Mouse (Mus musculus) cortical plate, adult 2 months (tissue): Measurements from ENCODE around the gene Clec11a. TPM values are rescaled to one million over a fixed set of nuclear protein-coding genes. Genes with fewer than 3 reads are reported as not detected.

Source experiments
- H3K27ac ChIP-seq: fragments of 200-500 bp; 2 replicates; pipeline ENCODE4 v1.5.1; 2012; ENCODE audit warnings: low read length, control low read depth, inconsistent platforms; ENCODE audit not compliant: insufficient read depth
- H3K4me1 ChIP-seq: fragments of 200-500 bp; 2 replicates; pipeline ENCODE4 v1.6.1; 2011; ENCODE audit warnings: low read length; ENCODE audit not compliant: control insufficient read depth, insufficient read depth
- H3K4me3 ChIP-seq: fragments of 200-500 bp; 2 replicates; pipeline ENCODE4 v1.5.1; 2011; ENCODE audit warnings: mild to moderate bottlenecking, low read length, control low read depth; ENCODE audit not compliant: insufficient read depth
- CTCF ChIP-seq: fragments of 200-500 bp; IDR thresholded peaks from 2 replicates; pipeline ENCODE4 v1.5.1; 2011; ENCODE audit warnings: mild to moderate bottlenecking, control low read depth, low read length; ENCODE audit not compliant: insufficient read depth; ENCODE audit errors: extremely low read depth
- POLR2A ChIP-seq: fragments of 200-500 bp; IDR thresholded peaks from 2 replicates; pipeline ENCODE4 v1.6.1; 2011; ENCODE audit warnings: mild to moderate bottlenecking, low read length, control low read depth; ENCODE audit not compliant: insufficient read depth; ENCODE audit errors: extremely low read depth
- polyA plus RNA-seq: library from polyadenylated mRNA; depleted of rRNA; stranded (reverse); fragments of >200 nt; gene quantifications from 2 replicates; pipeline ENCODE4 v1.2.3, GENCODE M21; 2012; rRNA removed

Clec11a gene
- polyA plus RNA-seq, 1 experiment = 5.4 TPM

GRCm38 (mm10) chr7:44268117-44268516 is 38.6 kb downstream of the Clec11a start:
- H3K27ac ChIP-seq = no peak overlapping the region
- no peak for TF ChIP-seq CTCF
- H3K4me3 ChIP-seq = no peak overlapping the region
- H3K4me1 ChIP-seq = no peaks in the 10 kb centered on the region

GRCm38 (mm10) chr7:44262791-44263643 is 43.7 kb downstream of the Clec11a start:
- no peak overlapping the region for H3K27ac ChIP-seq
- peak; percentile 97 for TF ChIP-seq CTCF
- no peak for TF ChIP-seq POLR2A
- peak overlapping the region; percentile 20 for H3K4me3 ChIP-seq
- no peaks in the 10 kb centered on the region for H3K4me1 ChIP-seq

GRCm38 (mm10) chr7:44261147-44261546 is 45.6 kb downstream of the Clec11a start, which contains the start of gene Gm15517:
Gene Gm15517, plus strand, starts transcription at chr7:44261447.
- no peaks in the 10 kb centered on the region for H3K4me1 ChIP-seq
- H3K4me3 ChIP-seq = no peak within 1 kb of the TSS
- no peak within 1 kb of the TSS for H3K27ac ChIP-seq
- no peak for TF ChIP-seq CTCF
- no peak for TF ChIP-seq POLR2A

GRCm38 (mm10) chr7:44260410-44260809 is 46.3 kb downstream of the Clec11a start:
- Histone ChIP-seq H3K27ac (no peak overlapping the region), H3K4me3 (no peak overlapping the region), H3K4me1 (no peaks in the 10 kb centered on the region)
- TF ChIP-seq POLR2A (no peak), CTCF (no peak)

GRCm38 (mm10) chr7:44257278-44257677 is 49.4 kb downstream of the Clec11a start, which contains the start of gene Acp4:
Gene Acp4, minus strand, starts transcription at chr7:44257378.
- Histone ChIP-seq H3K4me1 (no peaks in the 10 kb centered on the region), H3K27ac (no peak within 1 kb of the TSS), H3K4me3 (no peak within 1 kb of the TSS)
- no peak for TF ChIP-seq POLR2A
- TF ChIP-seq CTCF = no peak

- no peaks in the 10 kb centered on the region for H3K4me1 ChIP-seq
- no peak overlapping the region for H3K4me3 ChIP-seq
- no peak overlapping the region for H3K27ac ChIP-seq
- TF ChIP-seq POLR2A (no peak), CTCF (no peak)
Observed at GRCm38 (mm10) chr7:44254930-44255329, 51.8 kb downstream of the Clec11a start.

- Histone ChIP-seq H3K27ac (no peak overlapping the region), H3K4me1 (no peaks in the 10 kb centered on the region), H3K4me3 (no peak overlapping the region)
- TF ChIP-seq POLR2A = no peak
- no peak for TF ChIP-seq CTCF
Observed at GRCm38 (mm10) chr7:44253023-44253616, 53.6 kb downstream of the Clec11a start.

Other genes with a start within 250 kb of the Clec11a start
- gene Klk1b21, start 204.6 kb downstream of the Clec11a start, polyA plus RNA-seq = not detected in 2 replicates
- gene Klk1b22, start 194.2 kb downstream of the Clec11a start, polyA plus RNA-seq = not detected in 2 replicates
- gene Klk1b16, start 170.1 kb downstream of the Clec11a start, polyA plus RNA-seq = not detected in 2 replicates
- gene Klk1b24, start 118.7 kb downstream of the Clec11a start, polyA plus RNA-seq = not detected in 2 replicates
- gene Klk1b3, start 108.7 kb downstream of the Clec11a start, polyA plus RNA-seq = 0.13 and 0.15 TPM in 2 replicates
- gene Klk1b4, start 99.5 kb downstream of the Clec11a start, polyA plus RNA-seq = not detected in 2 replicates
- gene Klk1b5, start 91.0 kb downstream of the Clec11a start, polyA plus RNA-seq = not detected in 2 replicates
- not detected in 2 replicates for gene Klk1, start 81.5 kb downstream of the Clec11a start, polyA plus RNA-seq
- not detected in 2 replicates for gene Gm36864, start 70.7 kb downstream of the Clec11a start, polyA plus RNA-seq
- gene 1700028J19Rik, start 60.2 kb downstream of the Clec11a start, polyA plus RNA-seq = 2.3 and 2.9 TPM in 2 replicates
- 105 TPM in 2 replicates for gene 2410002F23Rik, start 60.2 kb downstream of the Clec11a start, polyA plus RNA-seq
- gene Acp4, start 49.5 kb downstream of the Clec11a start, polyA plus RNA-seq = not detected in 2 replicates
- not detected in 2 replicates for gene Gm15517, start 45.5 kb downstream of the Clec11a start, polyA plus RNA-seq
- 106 and 113 TPM in 2 replicates for gene Shank1, start 3.4 kb upstream of the Clec11a start, polyA plus RNA-seq
- gene Syt3, start 77.2 kb upstream of the Clec11a start, polyA plus RNA-seq = 70.2 and 74.0 TPM in 2 replicates
- 3.7 and 4.3 TPM in 2 replicates for gene 1700008O03Rik, start 78.9 kb upstream of the Clec11a start, polyA plus RNA-seq
- 190 and 192 TPM in 2 replicates for gene Lrrc4b, start 122.1 kb upstream of the Clec11a start, polyA plus RNA-seq
- 8.2 and 8.7 TPM in 2 replicates for gene Aspdh, start 158.5 kb upstream of the Clec11a start, polyA plus RNA-seq
- 232 and 256 TPM in 2 replicates for gene Josd2, start 161.1 kb upstream of the Clec11a start, polyA plus RNA-seq
- gene Emc10, start 189.6 kb upstream of the Clec11a start, polyA plus RNA-seq = 297 and 308 TPM in 2 replicates
- gene Fam71e1, start 189.7 kb upstream of the Clec11a start, polyA plus RNA-seq = 27.0 and 29.4 TPM in 2 replicates
- 0.04 and 0.06 TPM in 2 replicates for gene Mybpc2, start 217.8 kb upstream of the Clec11a start, polyA plus RNA-seq
- 0.08 and 0.27 TPM in 2 replicates for gene Spib, start 225.2 kb upstream of the Clec11a start, polyA plus RNA-seq
- gene Pold1, start 241.9 kb upstream of the Clec11a start, polyA plus RNA-seq = 11.1 and 11.6 TPM in 2 replicates
- gene Nr1h2, start 247.0 kb upstream of the Clec11a start, polyA plus RNA-seq = 89.5 and 89.6 TPM in 2 replicates